Mouse (Mus musculus): ENCODE data around the gene Ppt2. TPM values are rescaled to one million over a fixed set of nuclear protein-coding genes. Genes with fewer than 3 reads are reported as not detected.

Ppt2 gene
- polyA plus RNA-seq, 1 experiment: 32.7 TPM

DNA sequence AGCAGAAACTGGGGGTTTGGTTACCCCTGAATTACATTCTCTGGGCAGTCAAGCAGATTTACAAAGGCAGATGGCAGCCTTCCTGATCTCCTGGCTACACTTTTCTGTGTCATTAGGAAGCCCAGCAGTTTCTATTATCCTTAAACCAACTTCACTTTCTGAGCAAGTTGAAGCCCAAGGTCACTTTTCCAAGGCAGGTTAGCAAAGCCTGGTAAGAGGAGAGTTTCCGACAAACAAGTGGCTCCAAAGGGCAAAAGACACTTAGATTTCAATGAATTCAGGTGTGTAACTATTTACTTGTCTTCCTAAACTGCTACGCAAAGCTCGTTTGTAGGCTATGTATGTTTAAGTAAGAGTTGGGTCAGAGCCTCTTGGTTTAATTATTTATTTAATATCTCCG lies 15.1 kb upstream of the Ppt2 start:
- Histone ChIP-seq H3K27ac (ENCODE audit: insufficient read depth, low read length) (no peak overlapping the region), H3K4me1 (ENCODE audit: control insufficient read depth, insufficient read depth, low read length) (peaks cover 3% of the 10 kb centered on the region), H3K4me3 (ENCODE audit: insufficient read depth, low read length) (no peak overlapping the region)
- TF ChIP-seq POLR2A (IDR thresholded peaks at IDR 0.05; ENCODE audit: extremely low read depth, insufficient read depth, low read length) (no peak), CTCF (IDR thresholded peaks at IDR 0.05; ENCODE audit: extremely low read depth, insufficient read depth, low read length) (no peak)

DNA sequence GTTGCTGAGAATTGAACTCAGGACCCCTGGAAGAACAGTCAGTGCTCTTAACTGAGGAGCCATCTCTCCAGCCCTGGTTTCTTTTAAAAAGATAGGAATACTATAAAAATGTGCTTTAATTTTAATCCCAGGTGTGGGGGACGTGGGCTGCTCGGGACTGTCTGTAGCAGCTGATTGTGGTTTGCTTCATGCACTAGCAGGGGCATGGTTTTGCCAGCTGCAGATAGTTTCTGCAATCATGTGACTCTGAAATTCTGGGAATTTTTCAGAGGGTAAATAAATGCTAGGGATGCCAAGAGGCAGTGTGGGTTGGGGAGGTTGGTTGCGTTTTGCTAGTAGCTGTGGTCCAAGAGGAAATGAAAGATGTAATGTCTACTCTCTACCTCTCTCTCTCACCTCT lies 13.6 kb upstream of the Ppt2 start:
- TF ChIP-seq CTCF (IDR thresholded peaks at IDR 0.05; ENCODE audit: extremely low read depth, insufficient read depth, low read length): no peak
- no peak for TF ChIP-seq POLR2A (IDR thresholded peaks at IDR 0.05; ENCODE audit: extremely low read depth, insufficient read depth, low read length)
- no peak overlapping the region for H3K27ac ChIP-seq (ENCODE audit: insufficient read depth, low read length)
- no peak overlapping the region for H3K4me3 ChIP-seq (ENCODE audit: insufficient read depth, low read length)
- 0 out of 2 replicates have a peak, but pooled peaks cover 1% of the 10 kb centered on the region for H3K4me1 ChIP-seq (ENCODE audit: control insufficient read depth, insufficient read depth, low read length)

DNA sequence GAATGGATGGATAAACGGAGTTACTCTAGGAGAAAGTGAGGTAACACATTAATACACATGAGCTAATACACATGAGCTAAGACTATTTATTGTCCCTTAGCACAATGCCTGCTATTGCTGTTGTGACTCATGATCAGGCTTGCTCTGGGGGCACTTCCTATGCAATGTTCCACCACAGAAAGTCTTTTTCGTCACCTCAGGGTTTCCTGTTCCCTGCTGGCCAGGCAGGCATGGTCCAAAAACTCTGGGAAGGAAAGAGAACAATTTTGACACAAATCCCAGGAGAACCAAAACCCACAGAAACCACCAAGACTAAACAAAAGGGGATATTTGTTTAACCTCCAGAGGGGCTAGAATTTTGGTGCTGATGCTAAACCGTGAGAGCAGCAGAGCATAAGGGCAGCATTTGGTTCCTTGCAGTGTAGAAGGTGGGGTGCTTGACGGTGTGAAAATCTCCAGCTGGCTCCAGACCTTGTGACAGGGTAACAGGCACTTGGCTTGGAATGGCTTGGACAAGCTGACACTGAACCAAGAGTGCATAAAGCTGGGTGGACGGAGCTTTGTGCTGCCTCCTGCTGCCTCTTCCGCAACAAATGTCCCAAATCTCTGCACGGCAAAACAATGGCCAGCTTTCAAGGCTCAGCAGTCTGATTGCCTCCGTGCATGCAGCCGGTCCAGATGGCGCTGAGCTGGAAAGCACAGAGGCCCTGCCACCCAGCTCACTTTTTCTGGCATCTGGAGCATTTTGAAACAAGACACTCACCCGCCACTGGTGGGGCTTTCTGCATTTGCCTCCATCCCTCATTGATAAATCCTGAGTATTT lies 12.7 kb upstream of the Ppt2 start:
- TF ChIP-seq CTCF (IDR thresholded peaks at IDR 0.05; ENCODE audit: extremely low read depth, insufficient read depth, low read length) (peak; percentile 13; the same call in 1 of the 2 replicates), POLR2A (IDR thresholded peaks at IDR 0.05; ENCODE audit: extremely low read depth, insufficient read depth, low read length) (no peak)
- Histone ChIP-seq H3K4me3 (ENCODE audit: insufficient read depth, low read length) (no peak overlapping the region), H3K27ac (ENCODE audit: insufficient read depth, low read length) (peak overlapping the region; percentile 20), H3K4me1 (ENCODE audit: control insufficient read depth, insufficient read depth, low read length) (0 out of 2 replicates have a peak, but pooled peaks cover 1% of the 10 kb centered on the region)

DNA sequence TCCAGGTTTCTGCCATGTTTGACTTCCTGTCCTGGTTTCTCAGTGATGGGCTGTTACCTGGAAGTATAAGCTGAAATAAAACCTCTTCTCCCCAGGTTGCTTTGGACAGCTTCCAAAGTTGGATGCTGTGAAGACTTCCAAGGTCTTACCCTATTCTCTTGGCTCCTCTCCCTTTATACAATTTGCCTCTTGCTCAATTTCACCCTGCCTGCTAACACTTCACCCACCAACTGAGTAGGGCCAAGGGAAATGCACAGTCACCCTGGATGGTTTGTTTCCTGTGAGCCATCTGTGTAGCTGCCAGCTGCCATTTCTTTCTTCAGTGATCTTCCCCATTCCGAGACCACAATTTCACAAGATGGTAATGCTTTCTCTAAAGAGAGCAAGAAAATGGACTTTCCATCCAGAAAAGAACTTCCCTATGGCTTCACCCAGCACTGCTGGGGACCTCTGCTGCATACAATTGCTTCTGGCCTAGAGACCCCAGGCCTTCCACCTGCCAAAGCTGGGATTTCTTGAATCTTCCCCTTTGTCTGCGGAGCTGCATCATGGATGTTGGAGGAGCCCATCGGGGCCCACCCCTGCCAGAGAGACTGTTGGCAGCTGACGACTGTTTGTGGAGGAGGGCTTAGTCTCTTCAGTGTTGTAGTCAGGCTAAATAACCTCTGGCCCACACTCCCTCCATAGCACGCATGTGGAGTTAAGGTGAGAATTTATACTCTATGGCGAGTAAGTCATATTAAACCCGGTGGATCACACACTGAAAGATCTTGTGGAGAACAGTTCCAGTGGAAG lies 11.3 kb upstream of the Ppt2 start:
- TF ChIP-seq POLR2A (IDR thresholded peaks at IDR 0.05; ENCODE audit: extremely low read depth, insufficient read depth, low read length): no peak
- no peak for TF ChIP-seq CTCF (IDR thresholded peaks at IDR 0.05; ENCODE audit: extremely low read depth, insufficient read depth, low read length)
- Histone ChIP-seq H3K4me1 (ENCODE audit: control insufficient read depth, insufficient read depth, low read length) (0 out of 2 replicates have a peak, but pooled peaks cover 1% of the 10 kb centered on the region), H3K27ac (ENCODE audit: insufficient read depth, low read length) (no peak overlapping the region), H3K4me3 (ENCODE audit: insufficient read depth, low read length) (no peak overlapping the region)

DNA sequence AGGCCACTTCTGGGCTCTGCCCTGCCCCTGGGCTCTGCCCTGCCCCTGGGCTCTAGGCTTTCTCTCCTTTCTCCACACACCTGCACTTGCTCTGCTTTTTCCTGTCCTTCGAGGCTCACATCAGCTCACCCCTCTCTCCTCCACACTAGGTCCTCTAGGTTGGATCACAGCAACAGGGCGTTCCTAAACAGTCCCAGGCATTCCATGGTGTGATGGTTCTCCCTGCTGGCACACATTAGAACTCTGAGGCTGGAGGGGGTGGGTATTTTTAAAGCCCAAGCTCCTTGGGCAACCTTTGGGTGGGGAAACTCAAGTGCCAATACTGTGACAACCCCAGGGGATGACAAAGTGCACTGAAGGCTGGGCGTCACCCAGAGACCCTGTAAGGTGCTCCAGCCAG lies 9.1 kb upstream of the Ppt2 start:
- Histone ChIP-seq H3K27ac (ENCODE audit: insufficient read depth, low read length) (no peak overlapping the region), H3K4me3 (ENCODE audit: insufficient read depth, low read length) (no peak overlapping the region), H3K4me1 (ENCODE audit: control insufficient read depth, insufficient read depth, low read length) (0 out of 2 replicates have a peak, but pooled peaks cover 1% of the 10 kb centered on the region)
- TF ChIP-seq POLR2A (IDR thresholded peaks at IDR 0.05; ENCODE audit: extremely low read depth, insufficient read depth, low read length): no peak
- TF ChIP-seq CTCF (IDR thresholded peaks at IDR 0.05; ENCODE audit: extremely low read depth, insufficient read depth, low read length): no peak

DNA sequence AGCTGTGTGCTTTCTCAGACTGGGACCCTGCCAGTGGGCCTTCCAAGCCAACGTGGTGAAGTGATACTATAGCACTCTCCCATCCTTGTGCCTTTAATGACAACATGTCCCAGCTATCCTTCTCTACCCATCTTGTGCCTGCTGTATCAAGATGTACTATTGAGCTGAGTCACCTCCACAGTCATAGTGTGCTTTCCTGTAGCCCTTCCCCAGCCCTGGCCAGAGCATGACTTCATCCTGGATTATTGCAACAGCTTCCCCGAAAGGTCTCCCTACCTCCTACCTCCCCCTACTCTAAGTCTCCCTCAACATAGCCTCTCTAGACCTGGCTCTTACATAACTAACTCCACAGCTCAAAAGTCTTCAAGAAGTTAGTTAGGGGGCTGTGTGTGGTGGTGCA lies 7.4 kb upstream of the Ppt2 start:
- TF ChIP-seq CTCF (IDR thresholded peaks at IDR 0.05; ENCODE audit: extremely low read depth, insufficient read depth, low read length): no peak
- no peak for TF ChIP-seq POLR2A (IDR thresholded peaks at IDR 0.05; ENCODE audit: extremely low read depth, insufficient read depth, low read length)
- Histone ChIP-seq H3K4me3 (ENCODE audit: insufficient read depth, low read length) (no peak overlapping the region), H3K4me1 (ENCODE audit: control insufficient read depth, insufficient read depth, low read length) (no peaks in the 10 kb centered on the region), H3K27ac (ENCODE audit: insufficient read depth, low read length) (no peak overlapping the region)

DNA sequence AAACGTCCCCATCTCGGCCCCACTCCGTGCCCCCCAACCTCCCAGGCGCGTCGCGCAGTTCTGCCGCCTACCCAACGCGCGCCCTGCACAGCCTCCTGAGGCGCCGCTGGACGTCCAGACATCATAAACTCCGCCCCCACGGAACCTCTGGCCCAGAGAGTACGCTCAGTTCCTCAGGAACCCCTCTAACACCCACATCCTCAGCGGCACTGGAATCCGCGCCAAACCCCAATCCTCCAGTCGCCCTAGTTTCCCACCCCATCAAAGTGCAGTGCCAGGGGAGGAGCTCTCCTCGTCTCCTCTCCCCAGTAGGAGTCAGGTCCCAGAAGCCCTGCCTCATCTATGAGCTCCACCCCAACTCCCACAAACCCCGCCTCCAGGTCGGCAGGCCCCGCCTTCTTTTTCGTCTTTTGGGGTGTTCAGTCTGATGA lies 4.0 kb upstream of the Ppt2 start:
- Histone ChIP-seq H3K4me3 (ENCODE audit: insufficient read depth, low read length) (peak overlapping the region; percentile 75), H3K4me1 (ENCODE audit: control insufficient read depth, insufficient read depth, low read length) (peaks cover 5% of the 10 kb centered on the region; the same call in 1 of the 2 replicates), H3K27ac (ENCODE audit: insufficient read depth, low read length) (peak overlapping the region; percentile 50; the same call in 1 of the 2 replicates)
- TF ChIP-seq CTCF (IDR thresholded peaks at IDR 0.05; ENCODE audit: extremely low read depth, insufficient read depth, low read length) (no peak), POLR2A (IDR thresholded peaks at IDR 0.05; ENCODE audit: extremely low read depth, insufficient read depth, low read length) (peak; percentile 64; the same call in 1 of the 2 replicates)

DNA sequence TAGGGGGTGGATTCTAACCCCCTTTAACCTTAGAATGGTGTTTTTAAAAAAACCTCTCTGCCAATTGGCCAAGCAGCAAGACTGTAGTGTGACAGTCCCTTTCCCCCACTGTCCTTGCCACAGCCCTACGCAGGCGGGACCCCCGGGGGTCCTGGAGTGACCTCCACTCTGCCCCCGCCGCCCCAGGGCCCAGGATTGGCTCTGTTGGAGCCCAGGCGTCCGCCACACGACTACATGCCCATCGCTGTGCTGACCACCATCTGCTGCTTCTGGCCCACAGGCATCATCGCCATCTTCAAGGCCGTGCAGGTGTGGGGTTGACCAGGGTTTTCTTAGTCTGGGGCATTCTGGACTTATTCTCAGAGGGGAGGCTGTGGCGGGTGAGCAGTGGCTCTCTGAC lies 3.3 kb upstream of the Ppt2 start:
- TF ChIP-seq CTCF (IDR thresholded peaks at IDR 0.05; ENCODE audit: extremely low read depth, insufficient read depth, low read length) (no peak), POLR2A (IDR thresholded peaks at IDR 0.05; ENCODE audit: extremely low read depth, insufficient read depth, low read length) (no peak)
- peak overlapping the region; percentile 21 for H3K27ac ChIP-seq (ENCODE audit: insufficient read depth, low read length)
- H3K4me1 ChIP-seq (ENCODE audit: control insufficient read depth, insufficient read depth, low read length): peaks cover 5% of the 10 kb centered on the region; the same call in 1 of the 2 replicates
- peak overlapping the region; percentile 75 for H3K4me3 ChIP-seq (ENCODE audit: insufficient read depth, low read length)

DNA sequence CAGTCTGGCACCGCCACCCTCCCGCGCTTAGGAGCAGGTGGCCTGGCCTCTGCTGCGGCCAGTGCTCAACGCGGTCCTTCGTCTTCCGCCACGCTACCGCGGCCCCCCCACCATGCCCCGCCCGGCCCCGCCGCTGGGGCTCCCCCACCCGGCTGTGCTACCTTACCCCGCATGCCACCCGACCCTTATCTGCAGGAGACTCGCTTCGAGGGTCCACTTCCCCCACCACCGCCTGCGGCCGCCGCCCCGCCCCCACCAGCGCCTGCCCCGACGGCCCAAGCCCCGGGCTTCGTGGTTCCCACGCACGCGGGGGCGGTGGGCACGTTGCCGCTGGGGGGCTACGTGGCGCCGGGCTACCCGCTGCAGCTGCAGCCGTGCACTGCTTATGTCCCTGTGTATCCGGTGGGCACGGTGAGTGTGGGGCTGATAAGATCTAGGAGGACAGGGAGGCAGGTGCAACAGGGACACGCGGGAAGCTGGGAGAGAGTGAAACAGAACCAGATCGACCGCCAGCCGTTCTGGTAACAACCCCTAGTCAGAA lies 2.5 kb upstream of the Ppt2 start:
- peak overlapping the region; percentile 75 for H3K4me3 ChIP-seq (ENCODE audit: insufficient read depth, low read length)
- peak overlapping the region; percentile 94 for H3K27ac ChIP-seq (ENCODE audit: insufficient read depth, low read length)
- H3K4me1 ChIP-seq (ENCODE audit: control insufficient read depth, insufficient read depth, low read length): peaks cover 5% of the 10 kb centered on the region; the same call in 1 of the 2 replicates
- TF ChIP-seq CTCF (IDR thresholded peaks at IDR 0.05; ENCODE audit: extremely low read depth, insufficient read depth, low read length): no peak

Measured in cortical plate, adult 2 months (tissue).